Mouse (Mus musculus) layer of hippocampus, postnatal 36 days (tissue): ENCODE measurements at regions not wholly inside any gene's neighbourhood (a gene's known extent, or its start where the extent isn't known, plus 50 kb on each side); places are given as distances from the start of the nearest gene placed in this dataset.

ENCODE experiments used
- DNase-seq, 2 experiments: peaks; one replicate each; pipeline ENCODE4 v3.0.0; 2022

- DNase-seq = no peak
Observed at GRCm38 (mm10) chr7:73637101-73637809, 95.6 kb upstream of the Chd2 start.

DNA sequence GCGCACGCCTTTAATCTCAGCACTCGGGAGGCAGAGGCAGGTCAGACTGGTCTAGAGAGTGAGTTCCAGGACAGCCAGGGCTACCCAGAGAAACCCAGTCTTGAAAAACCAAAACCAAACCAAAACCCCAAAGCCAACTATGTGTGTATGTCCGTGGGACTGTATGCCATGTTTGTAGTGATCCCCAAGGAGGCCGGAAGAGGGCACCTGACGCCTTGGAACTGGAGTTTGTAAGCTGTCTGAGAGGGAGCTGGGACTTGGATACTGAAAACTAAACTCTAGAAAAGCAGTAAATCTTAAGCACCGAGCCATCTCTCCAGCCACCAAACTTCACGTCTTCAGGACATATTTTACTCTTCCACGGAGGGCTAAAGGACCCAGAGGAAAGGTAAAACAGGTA lies 93.8 kb upstream of the Chd2 start:
- no peak for DNase-seq

DNA sequence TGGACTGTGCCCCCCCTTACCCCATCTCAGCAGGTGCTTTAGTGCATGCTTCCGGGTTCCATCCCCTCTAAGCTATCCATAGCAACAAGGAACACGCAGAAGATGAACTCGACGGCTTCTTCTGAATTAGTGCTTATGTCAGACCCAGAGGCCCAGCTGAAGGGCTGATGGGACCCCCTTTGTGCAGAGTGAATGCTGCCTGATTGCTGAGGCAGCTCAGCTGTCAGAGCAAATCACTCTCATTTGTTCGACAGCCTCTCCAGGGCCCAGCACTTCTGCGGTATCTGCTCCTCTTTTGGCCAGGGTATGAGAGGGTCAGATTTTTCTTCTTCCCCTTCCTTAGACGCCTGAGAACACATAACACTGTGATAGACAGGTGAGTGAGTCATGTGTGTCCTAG lies 89.2 kb upstream of the Chd2 start:
- DNase-seq = no peak

- DNase-seq = no peak
Observed at GRCm38 (mm10) chr7:73629182-73629581, 87.6 kb upstream of the Chd2 start.

- DNase-seq = peak; percentile 49 to 57
Observed at GRCm38 (mm10) chr7:73628071-73628470, 86.4 kb upstream of the Chd2 start.

DNA sequence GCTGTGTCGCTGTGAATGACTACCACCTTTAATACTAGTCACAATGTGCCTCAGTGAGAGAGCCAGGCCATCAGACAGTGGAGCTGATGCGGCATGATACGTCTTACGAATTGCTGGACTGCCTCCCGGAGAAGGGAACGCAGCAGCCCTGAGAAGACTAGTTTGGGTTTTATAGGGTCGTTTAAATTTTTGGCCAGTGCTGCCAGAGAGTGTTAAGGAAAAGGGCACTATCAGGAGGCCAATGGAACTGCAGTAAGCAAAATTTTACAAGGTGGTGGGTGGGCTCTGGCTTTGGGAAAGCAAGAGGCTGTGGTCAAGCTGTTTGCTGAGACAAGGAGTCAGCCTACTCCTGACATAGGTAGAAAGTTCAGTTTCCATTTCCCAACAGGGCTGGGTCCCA lies 84.7 kb upstream of the Chd2 start:
- DNase-seq = no peak

GRCm38 (mm10) chr7:73625651-73626050 lies 84.0 kb upstream of the Chd2 start:
- DNase-seq = no peak

DNA sequence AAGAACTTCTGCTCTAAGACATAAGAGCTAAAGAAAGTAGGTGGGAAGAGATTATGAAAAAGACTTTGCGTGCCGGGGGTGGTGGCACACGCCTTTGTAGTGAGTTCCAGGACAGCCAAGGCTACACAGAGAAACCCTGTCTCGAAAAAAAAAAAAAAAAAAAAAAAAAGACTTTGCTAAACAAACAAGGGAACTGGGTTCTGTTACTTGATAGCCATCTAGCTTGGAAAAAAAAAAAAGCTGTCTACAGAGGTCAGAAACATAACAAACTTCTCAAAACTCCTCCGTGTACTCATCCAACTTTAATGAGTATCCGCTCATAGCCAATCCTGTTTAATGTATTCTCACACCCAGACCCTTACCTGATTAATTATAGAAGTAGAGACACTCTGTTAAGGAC lies 83.4 kb upstream of the Chd2 start:
- DNase-seq = no peak

GRCm38 (mm10) chr7:73624093-73624600 lies 82.5 kb upstream of the Chd2 start:
- DNase-seq = no peak

DNA sequence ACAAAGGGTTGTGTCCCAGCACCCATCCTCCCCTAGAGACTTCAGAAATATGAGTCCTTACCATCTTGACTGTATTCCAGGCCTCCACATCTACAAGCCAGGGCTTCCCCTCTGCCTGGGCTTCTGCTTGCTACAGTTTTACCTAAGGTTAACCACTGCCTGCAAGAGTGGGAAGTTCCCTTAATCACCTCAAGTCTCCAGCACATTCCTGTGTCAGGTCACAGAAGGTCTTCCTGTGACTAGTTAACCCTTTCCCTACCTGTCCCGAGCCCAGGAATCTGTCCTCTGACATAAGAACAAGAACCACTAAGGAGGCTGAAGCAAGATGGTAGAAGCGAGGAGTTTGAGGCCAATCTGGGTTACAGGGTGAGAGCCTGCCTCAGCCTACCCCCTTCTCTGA lies 80.8 kb upstream of the Chd2 start:
- DNase-seq = no peak

DNA sequence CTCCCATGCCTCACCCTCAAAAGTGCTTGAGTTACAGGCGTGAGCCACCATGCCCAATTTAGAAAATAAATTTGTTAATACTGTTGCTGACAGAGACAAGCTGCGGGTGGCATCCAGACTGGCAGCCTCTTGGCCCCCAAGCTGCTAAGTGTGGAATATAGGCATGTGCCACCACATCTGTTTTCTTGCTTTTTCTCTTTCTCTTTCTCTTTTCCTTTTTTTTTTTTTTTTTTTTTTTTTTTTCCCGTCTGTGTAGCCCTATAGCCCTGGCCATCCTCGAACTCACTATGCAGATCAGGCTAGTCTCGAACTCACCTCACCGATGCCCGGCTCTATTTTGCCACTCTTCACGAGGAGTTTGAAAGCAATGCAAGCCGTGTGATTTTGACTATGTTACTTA lies 78.7 kb upstream of the Chd2 start:
- no peak for DNase-seq

GRCm38 (mm10) chr7:73618758-73619416 lies 77.3 kb upstream of the Chd2 start:
- no peak for DNase-seq

- DNase-seq = peak; percentile 99
Observed at GRCm38 (mm10) chr7:73617910-73618757, 76.5 kb upstream of the Chd2 start.

- peak; percentile 46 to 48 for DNase-seq
Observed at GRCm38 (mm10) chr7:73616971-73617906, 75.6 kb upstream of the Chd2 start.

DNA sequence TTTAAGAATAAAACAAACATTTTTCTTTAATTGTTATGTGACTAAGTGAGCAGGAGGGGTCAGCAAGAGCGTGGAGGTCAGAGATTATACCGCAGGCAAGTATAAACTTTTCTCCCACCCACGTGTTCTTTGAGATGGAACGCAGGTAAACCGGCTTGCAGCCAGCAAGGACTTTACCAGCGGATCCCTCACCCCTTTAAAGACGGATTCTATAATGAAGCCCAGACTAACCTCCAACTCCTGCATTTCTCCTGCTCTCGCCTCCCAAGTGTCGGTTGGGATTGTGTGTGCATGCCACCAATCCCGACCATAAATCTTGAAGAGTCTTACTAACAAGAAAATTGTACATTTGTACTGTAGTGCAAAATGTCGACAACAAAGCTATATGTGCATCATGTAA lies 74.4 kb upstream of the Chd2 start:
- DNase-seq = no peak

DNA sequence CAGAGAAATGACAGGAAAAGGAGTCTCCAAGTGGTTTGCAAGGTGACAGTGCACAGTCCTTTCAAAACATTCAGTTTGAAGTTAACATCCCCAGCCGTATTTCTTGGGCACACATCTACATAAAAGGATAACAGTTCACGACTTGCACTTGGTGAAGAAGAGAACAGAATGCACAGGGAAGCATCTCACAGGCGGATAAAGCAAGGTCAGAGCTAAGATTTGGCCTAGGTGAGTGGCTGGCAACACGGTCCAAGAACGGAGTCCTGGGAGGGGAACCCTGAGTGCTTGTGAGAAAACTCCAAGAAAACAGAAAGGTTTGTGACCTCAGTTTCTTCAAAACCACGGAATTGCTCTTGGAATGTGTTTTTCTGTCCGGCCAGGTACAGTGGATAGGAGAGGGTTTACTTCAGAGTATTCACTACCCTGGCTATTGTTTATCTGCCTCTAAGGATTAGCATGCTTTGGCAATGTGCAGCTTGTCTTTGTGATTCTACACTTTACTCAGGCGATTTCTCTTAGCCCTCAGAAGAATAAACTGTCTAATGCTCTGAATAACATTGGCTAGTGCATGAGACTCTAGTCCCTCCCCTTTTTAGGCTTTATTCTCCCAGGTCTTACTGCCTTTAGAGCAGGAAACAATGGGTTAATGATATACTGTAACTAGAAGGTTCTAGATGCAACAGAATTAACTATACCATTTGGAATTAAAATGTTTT lies 73.4 kb upstream of the Chd2 start:
- DNase-seq = no peak

DNA sequence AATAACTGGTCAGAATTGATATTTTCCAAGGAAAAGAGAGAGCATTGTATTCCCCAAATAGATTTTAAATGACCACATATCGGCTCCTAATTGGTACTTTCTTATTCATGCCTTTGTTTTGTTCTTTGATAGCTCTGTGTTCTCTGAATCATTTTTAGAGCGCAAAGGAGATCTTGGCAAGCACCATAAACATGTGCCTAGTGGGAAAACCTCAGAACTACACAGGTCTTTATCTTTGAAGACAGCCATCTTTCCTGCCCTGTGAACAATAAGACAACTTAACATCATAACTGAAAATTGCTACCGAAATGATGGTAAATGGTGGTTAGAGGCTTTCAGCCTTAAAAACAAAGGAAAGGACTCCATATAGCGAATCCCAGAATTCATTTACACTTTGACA lies 72.7 kb upstream of the Chd2 start:
- DNase-seq = no peak

GRCm38 (mm10) chr7:73612752-73613092 lies 71.1 kb upstream of the Chd2 start:
- no peak for DNase-seq

DNA sequence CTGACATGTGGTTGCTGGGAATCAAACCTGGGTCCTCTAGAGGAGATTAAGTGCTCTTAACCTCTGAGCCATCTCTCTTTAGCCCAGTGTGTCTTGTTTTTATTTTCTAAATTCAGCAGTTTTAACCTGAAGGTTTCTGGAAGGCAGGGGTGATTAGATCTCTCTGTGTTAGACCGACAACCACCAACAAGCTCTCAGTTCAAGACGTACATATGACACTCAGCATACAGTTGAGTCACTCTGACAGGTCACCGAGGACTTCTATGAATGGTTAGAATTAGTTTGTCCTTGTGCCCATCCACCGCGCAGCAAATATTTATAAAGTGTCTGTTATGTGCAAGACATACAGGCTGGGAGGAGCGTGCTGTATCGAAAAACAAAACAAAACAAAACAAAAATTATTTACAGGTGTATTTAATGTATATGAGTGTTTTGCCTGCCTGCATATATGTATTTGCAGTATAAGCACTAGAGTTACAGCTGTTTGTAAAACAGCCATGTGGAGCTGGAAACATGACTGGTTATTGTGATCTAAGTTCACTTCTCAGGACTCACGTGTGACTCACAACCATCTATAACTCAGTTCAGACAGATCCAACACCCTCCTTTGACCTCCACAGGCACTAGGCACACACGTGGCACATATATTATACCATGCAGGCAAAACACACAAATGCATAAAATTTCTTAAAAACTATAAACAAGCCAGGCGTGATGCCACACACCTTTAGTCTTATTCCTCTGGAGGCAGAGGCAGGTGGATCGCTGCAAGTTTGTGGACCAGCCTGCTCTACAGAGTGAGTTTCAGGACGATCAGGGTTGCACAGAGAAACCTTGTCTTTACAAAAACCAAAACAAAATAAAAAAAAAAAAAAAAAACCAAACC lies 70.5 kb upstream of the Chd2 start:
- DNase-seq = no peak

DNA sequence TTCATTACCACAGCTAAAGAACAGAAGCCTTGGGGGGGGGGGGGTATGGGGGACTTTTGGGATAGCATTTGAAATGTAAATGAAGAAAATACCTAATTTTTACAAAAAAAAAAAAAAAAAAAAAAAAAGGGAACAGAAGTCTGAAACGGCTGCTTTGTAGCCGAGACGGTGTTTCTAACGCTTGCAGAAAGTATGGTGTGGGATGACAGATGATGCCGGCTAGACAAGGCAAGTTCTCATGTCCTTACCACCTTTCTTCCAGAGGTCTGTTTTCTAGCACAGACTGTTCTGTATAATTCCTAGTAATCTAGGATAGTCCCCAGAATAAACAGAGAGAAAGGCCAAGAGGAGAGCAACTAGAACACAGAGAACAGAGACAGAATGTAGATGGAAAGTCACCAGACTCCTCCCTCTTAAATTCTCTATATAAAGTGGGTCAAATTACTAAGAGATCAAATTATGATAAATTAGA lies 67.2 kb upstream of the Chd2 start:
- DNase-seq = no peak
